Mouse (Mus musculus): ENCODE measurements around the gene Slc30a10. TPM values are rescaled to one million over a fixed set of nuclear protein-coding genes. Genes with fewer than 3 reads are reported as not detected.

The Slc30a10 gene
- 0.09 and 0.19 TPM in 2 replicates for polyA plus RNA-seq (2012; rRNA removed)

GRCm38 (mm10) chr1:185454575-185454954, at the start of gene Slc30a10:
Gene Slc30a10, plus strand, starts transcription at chr1:185454848.
- Histone ChIP-seq H3K27ac (ENCODE audit: control insufficient read depth, insufficient read depth, low read length) (no peak within 1 kb of the TSS), H3K36me3 (ENCODE audit: control insufficient read depth, insufficient read depth, low read length) (no peaks in the 10 kb centered on the region), H3K27me3 (ENCODE audit: control insufficient read depth, insufficient read depth, low read length) (peaks cover 9% of the 10 kb centered on the region; the same call in 1 of the 2 replicates), H3K4me3 (ENCODE audit: control insufficient read depth, insufficient read depth, low read length) (no peak within 1 kb of the TSS), H3K4me1 (replicated peaks; ENCODE audit: control insufficient read depth, insufficient read depth, low read length) (no peaks in the 10 kb centered on the region)
- WGBS = 7% methylated on average over 18 of the region's 18 CpGs
- TF ChIP-seq POLR2A (IDR thresholded peaks at IDR 0.05; ENCODE audit: control insufficient read depth, extremely low read depth, insufficient read depth, low read length, poor library complexity) (no peak), CTCF (IDR thresholded peaks at IDR 0.05; ENCODE audit: borderline replicate concordance, control insufficient read depth, extremely low read depth, insufficient read depth, low read length, poor library complexity) (no peak)
- no peak for DNase-seq

GRCm38 (mm10) chr1:185405921-185406320, 48.7 kb upstream of the Slc30a10 start:
- no peak overlapping the region for H3K4me3 ChIP-seq (ENCODE audit: control insufficient read depth, insufficient read depth, low read length)
- DNase-seq = no peak
- TF ChIP-seq POLR2A (IDR thresholded peaks at IDR 0.05; ENCODE audit: control insufficient read depth, extremely low read depth, insufficient read depth, low read length, poor library complexity) (no peak), CTCF (IDR thresholded peaks at IDR 0.05; ENCODE audit: borderline replicate concordance, control insufficient read depth, extremely low read depth, insufficient read depth, low read length, poor library complexity) (no peak)
- peaks cover 61% of the 10 kb centered on the region for H3K36me3 ChIP-seq (ENCODE audit: control insufficient read depth, insufficient read depth, low read length)
- WGBS = 98% methylated on average over 10 of the region's 10 CpGs
- H3K27ac ChIP-seq (ENCODE audit: control insufficient read depth, insufficient read depth, low read length) = no peak overlapping the region
- no peaks in the 10 kb centered on the region for H3K27me3 ChIP-seq (ENCODE audit: control insufficient read depth, insufficient read depth, low read length)
- no peaks in the 10 kb centered on the region for H3K4me1 ChIP-seq (replicated peaks; ENCODE audit: control insufficient read depth, insufficient read depth, low read length)

GRCm38 (mm10) chr1:185409831-185410230, 44.8 kb upstream of the Slc30a10 start:
- H3K4me3 ChIP-seq (ENCODE audit: control insufficient read depth, insufficient read depth, low read length) = no peak overlapping the region
- H3K36me3 ChIP-seq (ENCODE audit: control insufficient read depth, insufficient read depth, low read length) = peaks cover 63% of the 10 kb centered on the region
- H3K27ac ChIP-seq (ENCODE audit: control insufficient read depth, insufficient read depth, low read length) = no peak overlapping the region
- TF ChIP-seq CTCF (IDR thresholded peaks at IDR 0.05; ENCODE audit: borderline replicate concordance, control insufficient read depth, extremely low read depth, insufficient read depth, low read length, poor library complexity) (no peak), POLR2A (IDR thresholded peaks at IDR 0.05; ENCODE audit: control insufficient read depth, extremely low read depth, insufficient read depth, low read length, poor library complexity) (no peak)
- 92% methylated on average over 3 of the region's 3 CpGs for WGBS
- no peaks in the 10 kb centered on the region for H3K27me3 ChIP-seq (ENCODE audit: control insufficient read depth, insufficient read depth, low read length)
- no peak for DNase-seq
- no peaks in the 10 kb centered on the region for H3K4me1 ChIP-seq (replicated peaks; ENCODE audit: control insufficient read depth, insufficient read depth, low read length)

GRCm38 (mm10) chr1:185418011-185418410, 36.6 kb upstream of the Slc30a10 start:
- WGBS = 97% methylated on average over 9 of the region's 9 CpGs
- H3K36me3 ChIP-seq (ENCODE audit: control insufficient read depth, insufficient read depth, low read length) = peaks cover 64% of the 10 kb centered on the region
- no peak overlapping the region for H3K27ac ChIP-seq (ENCODE audit: control insufficient read depth, insufficient read depth, low read length)
- DNase-seq = no peak
- no peak for TF ChIP-seq POLR2A (IDR thresholded peaks at IDR 0.05; ENCODE audit: control insufficient read depth, extremely low read depth, insufficient read depth, low read length, poor library complexity)
- no peak for TF ChIP-seq CTCF (IDR thresholded peaks at IDR 0.05; ENCODE audit: borderline replicate concordance, control insufficient read depth, extremely low read depth, insufficient read depth, low read length, poor library complexity)
- H3K4me1 ChIP-seq (replicated peaks; ENCODE audit: control insufficient read depth, insufficient read depth, low read length) = no peaks in the 10 kb centered on the region
- no peak overlapping the region for H3K4me3 ChIP-seq (ENCODE audit: control insufficient read depth, insufficient read depth, low read length)
- no peaks in the 10 kb centered on the region for H3K27me3 ChIP-seq (ENCODE audit: control insufficient read depth, insufficient read depth, low read length)

GRCm38 (mm10) chr1:185419805-185420204, 34.8 kb upstream of the Slc30a10 start:
- Histone ChIP-seq H3K27ac (ENCODE audit: control insufficient read depth, insufficient read depth, low read length) (no peak overlapping the region), H3K36me3 (ENCODE audit: control insufficient read depth, insufficient read depth, low read length) (peaks cover 59% of the 10 kb centered on the region), H3K4me1 (replicated peaks; ENCODE audit: control insufficient read depth, insufficient read depth, low read length) (no peaks in the 10 kb centered on the region), H3K4me3 (ENCODE audit: control insufficient read depth, insufficient read depth, low read length) (no peak overlapping the region), H3K27me3 (ENCODE audit: control insufficient read depth, insufficient read depth, low read length) (no peaks in the 10 kb centered on the region)
- DNase-seq = no peak
- 98% methylated on average over 5 of the region's 5 CpGs for WGBS
- TF ChIP-seq CTCF (IDR thresholded peaks at IDR 0.05; ENCODE audit: borderline replicate concordance, control insufficient read depth, extremely low read depth, insufficient read depth, low read length, poor library complexity) = no peak
- no peak for TF ChIP-seq POLR2A (IDR thresholded peaks at IDR 0.05; ENCODE audit: control insufficient read depth, extremely low read depth, insufficient read depth, low read length, poor library complexity)

GRCm38 (mm10) chr1:185420776-185421175, 33.9 kb upstream of the Slc30a10 start:
- H3K27ac ChIP-seq (ENCODE audit: control insufficient read depth, insufficient read depth, low read length) = no peak overlapping the region
- H3K36me3 ChIP-seq (ENCODE audit: control insufficient read depth, insufficient read depth, low read length) = peaks cover 59% of the 10 kb centered on the region
- no peaks in the 10 kb centered on the region for H3K4me1 ChIP-seq (replicated peaks; ENCODE audit: control insufficient read depth, insufficient read depth, low read length)
- H3K27me3 ChIP-seq (ENCODE audit: control insufficient read depth, insufficient read depth, low read length) = no peaks in the 10 kb centered on the region
- no peak overlapping the region for H3K4me3 ChIP-seq (ENCODE audit: control insufficient read depth, insufficient read depth, low read length)
- TF ChIP-seq CTCF (IDR thresholded peaks at IDR 0.05; ENCODE audit: borderline replicate concordance, control insufficient read depth, extremely low read depth, insufficient read depth, low read length, poor library complexity) (no peak), POLR2A (IDR thresholded peaks at IDR 0.05; ENCODE audit: control insufficient read depth, extremely low read depth, insufficient read depth, low read length, poor library complexity) (no peak)
- DNase-seq = no peak
- 95% methylated on average over 6 of the region's 6 CpGs for WGBS

- no peak overlapping the region for H3K4me3 ChIP-seq (ENCODE audit: control insufficient read depth, insufficient read depth, low read length)
- no peak overlapping the region for H3K27ac ChIP-seq (ENCODE audit: control insufficient read depth, insufficient read depth, low read length)
- WGBS = 97% methylated on average over 5 of the region's 5 CpGs
- no peak for TF ChIP-seq CTCF (IDR thresholded peaks at IDR 0.05; ENCODE audit: borderline replicate concordance, control insufficient read depth, extremely low read depth, insufficient read depth, low read length, poor library complexity)
- no peak for TF ChIP-seq POLR2A (IDR thresholded peaks at IDR 0.05; ENCODE audit: control insufficient read depth, extremely low read depth, insufficient read depth, low read length, poor library complexity)
- DNase-seq = no peak
- peaks cover 32% of the 10 kb centered on the region for H3K36me3 ChIP-seq (ENCODE audit: control insufficient read depth, insufficient read depth, low read length)
- no peaks in the 10 kb centered on the region for H3K4me1 ChIP-seq (replicated peaks; ENCODE audit: control insufficient read depth, insufficient read depth, low read length)
- H3K27me3 ChIP-seq (ENCODE audit: control insufficient read depth, insufficient read depth, low read length) = no peaks in the 10 kb centered on the region
Observed at GRCm38 (mm10) chr1:185426583-185426982, 28.1 kb upstream of the Slc30a10 start.

All from thymus, adult 2 months (tissue).